Mouse (Mus musculus): ENCODE measurements around the gene Ube2e2. TPM values are rescaled to one million over a fixed set of nuclear protein-coding genes. Genes with fewer than 3 reads are reported as not detected.

The Ube2e2 gene
- polyA plus RNA-seq (2015; fragmentation: Nextera tagmentation; extraction: Ambion mirVana), result 6.5 and 6.7 TPM in 2 replicates

DNA sequence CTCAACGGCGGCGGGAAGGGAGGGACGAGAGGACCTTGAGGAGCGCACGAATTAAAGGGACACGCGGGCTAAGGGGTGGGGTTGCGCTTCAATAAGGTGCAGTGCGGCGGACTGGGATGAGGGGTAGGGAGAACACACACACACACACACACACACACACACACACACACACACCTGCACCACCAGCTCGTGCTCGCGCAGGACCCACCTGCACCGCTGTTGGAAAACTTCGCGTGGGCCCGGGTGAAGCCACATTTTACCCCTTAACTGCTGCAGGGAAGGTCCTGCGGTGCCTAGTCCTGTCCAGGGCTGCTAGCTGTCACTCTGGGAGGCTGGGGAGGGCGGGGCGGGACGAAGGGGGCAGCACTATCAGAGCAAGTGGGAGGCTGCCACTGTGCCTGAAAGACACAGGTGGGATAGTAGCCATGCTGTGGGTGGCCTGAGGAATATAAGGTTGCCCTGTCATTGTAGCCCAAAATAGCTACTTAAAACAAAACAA lies at the start of gene Ube2e2:
Gene Ube2e2, minus strand, starts transcription at position 321 of the 499 bp plus-strand sequence.
- H3K4me3 ChIP-seq (replicated peaks), result peak within 1 kb of the TSS; percentile 63

DNA sequence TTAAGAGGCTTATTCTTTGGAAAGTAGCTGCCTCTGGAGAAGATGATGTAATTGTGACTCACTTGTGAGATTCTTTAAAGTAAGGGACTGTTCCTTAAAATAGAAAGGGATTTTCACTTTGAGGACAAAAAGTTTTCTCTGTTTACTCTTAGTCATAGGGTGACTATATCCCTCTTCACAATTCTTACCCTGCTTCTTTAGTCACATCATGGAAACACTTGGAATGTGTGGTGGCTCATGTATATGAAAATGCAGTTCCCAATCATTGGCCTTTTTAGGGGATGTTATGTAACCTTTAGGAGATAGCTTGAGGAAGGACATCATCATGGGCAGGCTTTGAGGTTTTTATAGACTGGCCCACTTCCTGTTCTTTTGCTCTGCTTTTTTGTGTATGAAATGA lies 46.0 kb upstream of the Ube2e2 start:
- Histone ChIP-seq H3K27ac (no peak overlapping the region), H3K36me3 (no peaks in the 10 kb centered on the region), H3K4me2 (no peak overlapping the region), H3K4me3 (replicated peaks) (no peak overlapping the region), H3K9ac (no peak overlapping the region), H3K27me3 (no peaks in the 10 kb centered on the region), H3K4me1 (replicated peaks) (no peaks in the 10 kb centered on the region), H3K9me3 (replicated peaks) (no peaks in the 10 kb centered on the region)
- no peak for DNase-seq
- ATAC-seq (ENCODE audit: low read depth), result no peak

More for the DNA sequence above, at the start of gene Ube2e2:
- Histone ChIP-seq H3K36me3 (no peaks in the 10 kb centered on the region), H3K9ac (peak within 1 kb of the TSS; percentile 69), H3K4me2 (peak within 1 kb of the TSS; percentile 72), H3K9me3 (replicated peaks) (no peaks in the 10 kb centered on the region), H3K4me1 (replicated peaks) (no peaks in the 10 kb centered on the region), H3K27me3 (peaks cover 4% of the 10 kb centered on the region), H3K27ac (no peak within 1 kb of the TSS)
- ATAC-seq (ENCODE audit: low read depth), result peak; percentile 76
- WGBS (ENCODE audit: insufficient replicate concordance), result 2% methylated on average over 22 of the region's 22 CpGs
- DNase-seq, result no peak

DNA sequence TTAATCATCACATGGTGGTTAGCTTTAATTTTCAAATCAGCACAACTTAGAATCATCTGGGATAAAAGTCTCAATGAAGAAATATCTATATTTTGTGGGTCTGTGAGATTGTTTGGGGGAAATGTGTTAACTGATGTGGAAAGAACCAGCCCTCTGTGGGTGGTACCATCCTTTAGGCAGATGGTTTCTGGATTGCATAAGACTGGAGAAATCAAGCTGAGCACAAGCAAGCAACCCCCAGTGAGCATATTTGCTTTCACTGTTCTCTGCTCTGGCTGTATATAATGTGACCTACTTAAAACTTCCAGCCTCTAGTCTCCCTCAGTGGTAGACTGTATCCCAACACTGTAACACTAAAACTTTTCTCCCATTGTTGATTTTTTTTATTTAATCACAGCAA lies 9.5 kb upstream of the Ube2e2 start:
- no peaks in the 10 kb centered on the region for H3K27me3 ChIP-seq
- no peak overlapping the region for H3K27ac ChIP-seq
- no peaks in the 10 kb centered on the region for H3K36me3 ChIP-seq
- no peak overlapping the region for H3K4me2 ChIP-seq
- H3K4me1 ChIP-seq (replicated peaks), result no peaks in the 10 kb centered on the region
- H3K9ac ChIP-seq, result no peak overlapping the region
- H3K9me3 ChIP-seq (replicated peaks), result no peaks in the 10 kb centered on the region
- H3K4me3 ChIP-seq (replicated peaks), result no peak overlapping the region
- DNase-seq (no peak), ATAC-seq (ENCODE audit: low read depth) (no peak)

DNA sequence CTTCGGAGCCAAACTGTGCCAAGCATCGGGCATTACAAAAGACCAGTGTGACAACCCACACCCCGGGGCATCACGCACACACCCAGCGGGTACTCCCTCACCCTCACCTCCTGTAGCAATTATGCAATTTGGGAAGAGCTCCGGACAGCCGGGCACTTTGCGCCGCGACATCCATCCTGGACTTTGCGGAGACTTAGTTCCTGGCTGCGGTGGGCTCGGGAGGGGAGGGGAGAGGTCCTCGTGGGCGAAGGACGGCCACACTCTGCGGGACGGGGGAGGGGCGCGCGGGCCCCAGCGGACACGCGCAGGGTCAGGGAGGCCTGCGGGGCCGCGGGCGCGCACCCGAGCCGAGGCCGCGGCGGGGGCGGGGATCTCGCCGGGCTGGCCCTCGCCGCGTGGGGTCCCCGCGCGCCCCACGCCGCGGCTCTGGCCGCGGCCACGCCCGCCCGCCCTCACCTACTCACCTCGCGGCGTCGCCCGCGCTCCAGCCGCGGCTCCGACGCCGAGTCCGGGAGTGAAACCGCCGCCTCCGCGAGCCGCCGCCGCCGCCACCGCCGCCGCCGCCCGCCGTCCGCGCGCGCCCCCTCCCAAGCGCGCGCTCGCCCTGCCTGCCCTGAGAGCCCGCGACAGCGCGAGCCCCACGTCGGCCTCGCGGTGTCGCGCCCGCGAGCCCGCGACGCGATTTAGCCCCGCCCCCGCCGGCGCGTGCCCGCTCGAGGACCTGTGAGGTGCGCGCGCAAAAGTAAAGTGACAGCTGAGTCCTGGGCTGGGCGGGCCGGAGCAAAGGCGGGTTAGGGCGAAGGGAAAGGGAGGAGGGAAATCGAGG lies 733 bp downstream of the Ube2e2 start:
- 1% methylated on average over 58 of the region's 116 CpGs for WGBS (ENCODE audit: insufficient replicate concordance)

DNA sequence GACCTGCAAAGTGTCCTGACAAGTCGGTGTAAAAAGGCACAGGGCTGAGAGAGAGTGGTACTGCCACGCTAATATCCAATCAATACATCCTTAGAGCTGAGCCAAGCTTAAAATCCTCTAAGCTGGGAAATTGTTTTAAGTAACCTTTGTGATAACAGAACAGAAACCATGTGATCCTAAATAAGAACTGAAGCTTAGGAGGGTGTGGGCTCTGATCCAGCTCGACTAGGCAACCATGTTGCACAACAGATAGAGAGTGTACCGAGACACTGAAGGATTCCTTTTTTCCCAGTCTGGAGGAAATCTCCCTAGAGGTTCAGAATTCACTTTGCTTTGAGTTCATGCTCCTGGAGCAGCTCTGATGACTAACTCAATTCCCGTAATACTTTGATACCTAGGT lies 4.5 kb downstream of the Ube2e2 start:
- WGBS (ENCODE audit: insufficient replicate concordance), result 68% methylated on average over 5 of the region's 5 CpGs
- no peak for ATAC-seq (ENCODE audit: low read depth)
- H3K4me1 ChIP-seq (replicated peaks), result no peaks in the 10 kb centered on the region
- no peaks in the 10 kb centered on the region for H3K36me3 ChIP-seq
- no peak overlapping the region for H3K9ac ChIP-seq
- H3K4me3 ChIP-seq (replicated peaks), result no peak overlapping the region
- no peak overlapping the region for H3K27ac ChIP-seq
- no peak overlapping the region for H3K4me2 ChIP-seq
- no peaks in the 10 kb centered on the region for H3K9me3 ChIP-seq (replicated peaks)
- peaks cover 4% of the 10 kb centered on the region for H3K27me3 ChIP-seq
- DNase-seq, result no peak

More for the DNA sequence above, 733 bp downstream of the Ube2e2 start:
- no peaks in the 10 kb centered on the region for H3K4me1 ChIP-seq (replicated peaks)
- H3K4me2 ChIP-seq, result peak overlapping the region; percentile 72
- peak overlapping the region; percentile 63 for H3K4me3 ChIP-seq (replicated peaks)
- H3K9ac ChIP-seq, result peak overlapping the region; percentile 69
- no peaks in the 10 kb centered on the region for H3K36me3 ChIP-seq
- peak; percentile 89 for ATAC-seq (ENCODE audit: low read depth)
- peak; percentile 81 for DNase-seq
- peaks cover 4% of the 10 kb centered on the region for H3K27me3 ChIP-seq
- H3K9me3 ChIP-seq (replicated peaks), result no peaks in the 10 kb centered on the region
- no peak overlapping the region for H3K27ac ChIP-seq

DNA sequence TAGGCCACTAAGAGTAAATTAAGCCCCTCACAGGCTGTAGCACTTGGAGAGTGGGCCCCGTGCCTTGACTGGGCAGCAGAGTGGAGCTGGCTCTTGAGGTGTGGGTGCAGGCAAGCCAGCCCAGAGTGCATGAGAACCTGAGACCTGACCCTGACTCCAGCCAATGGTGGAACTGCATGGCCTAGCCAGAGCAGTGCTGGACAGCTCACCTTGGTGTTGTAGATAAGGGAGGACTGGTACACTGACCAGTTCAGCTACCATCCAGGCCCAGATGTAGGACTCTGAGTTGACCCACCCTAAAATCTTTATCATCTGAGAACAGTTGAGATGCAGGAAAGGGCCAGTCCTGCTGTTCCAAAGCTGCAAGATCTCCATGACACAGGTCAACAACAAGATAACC lies 11.6 kb downstream of the Ube2e2 start:
- Histone ChIP-seq H3K9ac (no peak overlapping the region), H3K27me3 (no peaks in the 10 kb centered on the region), H3K36me3 (no peaks in the 10 kb centered on the region), H3K9me3 (replicated peaks) (no peaks in the 10 kb centered on the region), H3K4me1 (replicated peaks) (no peaks in the 10 kb centered on the region), H3K4me3 (replicated peaks) (no peak overlapping the region), H3K27ac (no peak overlapping the region), H3K4me2 (no peak overlapping the region)
- DNase-seq (no peak), ATAC-seq (ENCODE audit: low read depth) (no peak)
- WGBS (ENCODE audit: insufficient replicate concordance), result 78% methylated on average over 1 of the region's 1 CpGs

DNA sequence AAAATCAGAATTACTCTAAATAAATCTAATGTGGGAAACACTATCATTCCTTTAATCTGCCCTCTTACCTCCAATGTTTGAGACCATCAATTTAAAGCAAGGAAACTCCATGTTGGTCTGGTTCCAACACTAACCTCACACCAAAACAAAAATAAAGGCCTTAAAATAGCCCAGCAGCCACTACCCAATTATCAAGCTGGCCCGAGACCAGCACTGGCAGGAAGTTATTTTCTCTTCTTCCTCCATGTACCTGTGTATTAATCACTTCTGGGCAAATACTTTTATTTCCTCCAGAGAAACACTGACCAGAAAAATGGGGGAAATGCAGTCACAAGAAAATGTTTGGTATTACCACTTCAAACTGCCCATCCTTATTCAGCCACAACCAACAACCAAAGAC lies 23.4 kb downstream of the Ube2e2 start:
- H3K4me1 ChIP-seq (replicated peaks), result no peaks in the 10 kb centered on the region
- DNase-seq (no peak), ATAC-seq (ENCODE audit: low read depth) (no peak)
- H3K27me3 ChIP-seq, result no peaks in the 10 kb centered on the region
- H3K4me2 ChIP-seq, result no peak overlapping the region
- H3K27ac ChIP-seq, result no peak overlapping the region
- no peak overlapping the region for H3K9ac ChIP-seq
- no peak overlapping the region for H3K4me3 ChIP-seq (replicated peaks)
- no peaks in the 10 kb centered on the region for H3K36me3 ChIP-seq
- WGBS (ENCODE audit: insufficient replicate concordance), result 63% methylated on average over 1 of the region's 1 CpGs
- 0 out of 2 replicates have a peak, but pooled peaks cover 4% of the 10 kb centered on the region for H3K9me3 ChIP-seq (replicated peaks)

DNA sequence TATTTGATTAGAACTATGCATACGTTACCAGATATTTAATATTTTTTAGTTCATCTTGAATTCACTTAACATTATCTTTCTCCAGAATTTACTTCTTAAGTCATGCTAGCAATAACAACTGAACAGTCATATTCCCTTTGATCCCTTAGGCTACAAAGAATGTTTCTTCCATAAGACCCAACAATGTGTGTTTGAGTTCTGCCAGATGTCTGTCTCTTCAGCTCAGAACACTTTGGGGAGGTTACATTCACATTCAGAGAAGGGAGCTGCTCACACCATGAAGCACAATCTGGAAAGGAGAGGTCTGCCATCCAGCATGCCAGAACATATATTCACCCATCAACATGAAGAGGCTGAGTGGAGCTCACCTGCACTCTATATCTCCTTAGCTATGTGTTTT lies 65.4 kb downstream of the Ube2e2 start:
- no peak overlapping the region for H3K27ac ChIP-seq
- DNase-seq (no peak), ATAC-seq (ENCODE audit: low read depth) (no peak)
- no peaks in the 10 kb centered on the region for H3K36me3 ChIP-seq
- H3K4me3 ChIP-seq (replicated peaks), result no peak overlapping the region
- no peaks in the 10 kb centered on the region for H3K4me1 ChIP-seq (replicated peaks)
- WGBS (ENCODE audit: insufficient replicate concordance), result 69% methylated on average over 1 of the region's 1 CpGs
- no peak overlapping the region for H3K4me2 ChIP-seq
- no peaks in the 10 kb centered on the region for H3K9me3 ChIP-seq (replicated peaks)
- no peaks in the 10 kb centered on the region for H3K27me3 ChIP-seq
- no peak overlapping the region for H3K9ac ChIP-seq

DNA sequence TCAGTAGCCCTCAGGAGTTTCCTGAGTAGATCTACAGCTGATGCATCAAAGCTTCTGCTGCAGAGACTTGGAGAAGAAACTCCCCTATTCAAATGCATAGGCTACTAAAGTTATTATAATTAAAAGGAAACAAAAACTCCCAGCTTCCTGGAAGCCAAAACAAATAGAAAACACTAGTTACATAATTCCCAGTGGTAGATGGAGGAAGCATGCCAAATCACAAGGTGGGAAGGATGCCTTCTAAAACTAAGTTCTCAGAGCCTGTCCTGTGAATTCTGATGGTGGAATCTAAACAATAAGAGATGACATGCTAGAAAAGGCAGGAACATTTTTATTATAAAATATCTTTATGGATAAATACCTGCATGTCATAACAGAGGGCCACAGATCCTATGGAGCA lies 67.3 kb downstream of the Ube2e2 start:
- Histone ChIP-seq H3K36me3 (no peaks in the 10 kb centered on the region), H3K4me2 (no peak overlapping the region), H3K4me1 (replicated peaks) (no peaks in the 10 kb centered on the region), H3K9me3 (replicated peaks) (no peaks in the 10 kb centered on the region), H3K27me3 (no peaks in the 10 kb centered on the region), H3K27ac (no peak overlapping the region), H3K4me3 (replicated peaks) (no peak overlapping the region), H3K9ac (no peak overlapping the region)
- DNase-seq (no peak), ATAC-seq (ENCODE audit: low read depth) (no peak)

DNA sequence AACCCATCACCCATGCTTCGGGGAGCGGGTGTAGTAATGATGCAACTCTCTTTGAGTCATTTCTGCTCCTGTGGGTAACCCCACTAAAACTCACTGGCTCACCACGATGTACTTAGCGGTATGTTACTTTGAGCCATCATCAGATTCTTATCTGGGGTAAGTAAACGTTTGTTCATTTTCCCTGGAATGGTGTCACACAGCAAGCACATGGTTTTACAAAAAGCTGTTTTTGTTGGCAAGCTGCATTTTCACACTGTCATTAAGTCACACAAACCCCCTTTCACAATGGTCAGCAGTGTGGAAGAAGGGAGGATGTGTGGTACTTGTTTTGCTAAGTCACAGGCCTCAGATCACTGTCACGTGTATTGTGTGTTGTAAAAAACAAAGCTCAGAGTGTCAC lies 73.4 kb downstream of the Ube2e2 start:
- no peak overlapping the region for H3K4me3 ChIP-seq (replicated peaks)
- H3K27me3 ChIP-seq, result no peaks in the 10 kb centered on the region
- H3K4me1 ChIP-seq (replicated peaks), result no peaks in the 10 kb centered on the region
- WGBS (ENCODE audit: insufficient replicate concordance), result 59% methylated on average over 6 of the region's 6 CpGs
- no peaks in the 10 kb centered on the region for H3K9me3 ChIP-seq (replicated peaks)
- no peak overlapping the region for H3K9ac ChIP-seq
- ATAC-seq (ENCODE audit: low read depth) (no peak), DNase-seq (no peak)
- no peak overlapping the region for H3K4me2 ChIP-seq
- no peak overlapping the region for H3K27ac ChIP-seq
- no peaks in the 10 kb centered on the region for H3K36me3 ChIP-seq

DNA sequence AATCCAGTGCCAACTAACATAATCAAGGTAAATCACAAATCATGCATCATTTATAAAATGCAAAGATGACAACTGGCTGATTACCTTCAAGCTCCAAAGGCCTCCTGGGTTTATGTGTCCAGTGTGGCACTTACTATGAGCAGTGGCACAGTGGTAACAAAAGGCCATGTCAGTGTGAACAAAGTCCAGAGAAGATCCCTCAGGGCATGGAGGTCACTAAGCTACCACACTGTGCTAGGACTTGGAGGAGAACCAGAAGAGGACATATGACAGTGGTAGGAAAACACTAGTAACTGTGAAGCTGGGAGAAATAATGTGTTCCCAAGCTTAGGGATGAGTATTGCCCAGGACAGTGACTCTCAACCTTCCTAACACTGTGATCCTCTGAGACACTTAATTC lies 97.2 kb downstream of the Ube2e2 start:
- no peaks in the 10 kb centered on the region for H3K36me3 ChIP-seq
- no peaks in the 10 kb centered on the region for H3K4me1 ChIP-seq (replicated peaks)
- no peaks in the 10 kb centered on the region for H3K27me3 ChIP-seq
- no peak overlapping the region for H3K9ac ChIP-seq
- DNase-seq, result no peak
- no peaks in the 10 kb centered on the region for H3K9me3 ChIP-seq (replicated peaks)
- ATAC-seq (ENCODE audit: low read depth), result no peak
- no peak overlapping the region for H3K4me3 ChIP-seq (replicated peaks)
- H3K27ac ChIP-seq, result no peak overlapping the region
- no peak overlapping the region for H3K4me2 ChIP-seq

DNA sequence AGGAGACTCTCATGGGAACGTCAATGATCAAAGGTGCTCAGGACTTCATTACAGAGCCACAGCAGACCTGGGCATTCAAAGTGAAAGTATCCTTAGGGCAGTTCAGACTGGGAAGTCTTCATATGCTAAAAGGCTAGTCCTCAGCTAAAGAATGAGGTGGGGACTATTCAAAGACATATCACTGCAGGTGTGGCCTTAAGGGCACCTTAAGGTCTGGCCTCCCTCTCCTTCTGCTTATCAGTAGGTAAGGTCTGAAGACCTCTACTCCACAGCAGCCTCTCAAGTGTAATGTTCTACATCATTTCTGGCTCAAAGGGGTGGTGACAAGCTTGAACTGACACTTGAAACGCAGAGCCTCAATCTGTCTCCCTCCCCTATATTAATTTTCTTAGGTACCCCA lies 98.3 kb downstream of the Ube2e2 start:
- 58% methylated on average over 2 of the region's 2 CpGs for WGBS (ENCODE audit: insufficient replicate concordance)
- ATAC-seq (ENCODE audit: low read depth) (no peak), DNase-seq (no peak)
- Histone ChIP-seq H3K4me3 (replicated peaks) (no peak overlapping the region), H3K4me2 (no peak overlapping the region), H3K4me1 (replicated peaks) (no peaks in the 10 kb centered on the region), H3K36me3 (no peaks in the 10 kb centered on the region), H3K27me3 (no peaks in the 10 kb centered on the region), H3K9me3 (replicated peaks) (no peaks in the 10 kb centered on the region), H3K9ac (no peak overlapping the region), H3K27ac (no peak overlapping the region)
